Mouse (Mus musculus) left cerebral cortex, adult 8-10 months (tissue): ENCODE data around the gene Ifnk. TPM values are rescaled to one million over a fixed set of nuclear protein-coding genes. Genes with fewer than 3 reads are reported as not detected.

ENCODE experiments used
- DNase-seq, 2 experiments: peaks; one replicate each; pipeline ENCODE4 v3.0.0; 2022; ENCODE audit warnings: low spot score in 2 of 2
- total RNA-seq, 4 experiments: library from RNA; stranded (reverse); gene quantifications; 2 replicates each; pipeline ENCODE4 v1.2.4; 2022

The Ifnk gene
- total RNA-seq, result not detected

GRCm38 (mm10) chr4:35151756-35152155 lies at the start of gene Ifnk:
TSS of gene Ifnk (plus strand) at chr4:35152056.
- no peak for DNase-seq

GRCm38 (mm10) chr4:35105115-35105773 lies 46.6 kb upstream of the Ifnk start:
- no peak for DNase-seq

DNA sequence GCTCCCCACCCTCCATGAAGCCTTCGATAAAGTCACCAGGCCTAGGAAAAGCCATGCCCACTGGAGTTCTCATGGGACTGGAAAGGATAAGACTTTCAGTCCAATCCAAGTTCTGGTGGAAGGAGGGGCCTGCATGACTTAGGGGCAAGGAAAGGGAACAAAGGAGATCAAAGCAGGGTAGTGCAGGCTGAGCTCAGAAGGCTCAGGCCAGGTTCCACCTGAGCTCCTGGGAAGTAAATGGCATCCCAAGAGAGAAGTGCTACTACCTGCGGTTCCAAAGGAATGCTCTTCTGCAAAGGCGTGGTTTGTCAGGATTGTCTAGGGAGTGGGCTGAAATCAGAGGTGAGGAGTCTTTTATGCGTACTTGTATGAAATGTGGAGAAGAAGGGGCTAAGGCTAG lies 39.4 kb upstream of the Ifnk start:
- no peak for DNase-seq

DNA sequence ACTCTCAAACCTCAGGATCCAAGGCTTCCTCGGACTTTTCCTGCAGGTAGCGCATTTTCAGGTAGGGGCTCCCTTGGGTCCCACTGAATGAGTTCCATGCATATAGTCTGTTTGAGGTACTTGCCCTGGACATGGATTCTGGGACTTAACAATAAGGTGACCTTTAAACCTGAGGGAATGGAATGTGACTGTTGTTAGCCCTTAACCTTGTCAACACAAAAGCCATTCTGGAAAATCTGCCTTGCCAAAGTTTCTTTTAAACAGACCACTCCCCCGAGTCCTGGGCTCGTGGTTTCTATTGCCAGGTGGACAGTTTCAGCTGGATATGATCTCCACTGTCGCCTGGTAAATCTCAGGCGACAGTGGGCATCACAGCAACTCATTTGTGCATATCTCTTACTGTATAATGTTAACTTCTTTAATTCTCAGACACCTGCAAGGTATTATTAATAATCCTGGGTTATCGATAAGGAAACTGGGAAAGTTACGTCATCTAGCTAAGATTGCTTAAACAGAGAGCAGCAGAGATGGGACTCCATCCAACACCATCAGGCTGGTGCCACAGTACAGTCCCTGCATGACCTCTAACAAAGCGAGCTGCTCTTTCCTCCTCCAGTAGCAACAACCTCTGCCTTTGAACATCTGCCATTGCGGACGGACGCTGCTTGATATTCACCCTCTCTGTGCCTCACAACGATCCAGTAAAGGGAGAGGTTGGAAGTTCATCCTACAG lies 38.2 kb upstream of the Ifnk start:
- DNase-seq, result no peak

DNA sequence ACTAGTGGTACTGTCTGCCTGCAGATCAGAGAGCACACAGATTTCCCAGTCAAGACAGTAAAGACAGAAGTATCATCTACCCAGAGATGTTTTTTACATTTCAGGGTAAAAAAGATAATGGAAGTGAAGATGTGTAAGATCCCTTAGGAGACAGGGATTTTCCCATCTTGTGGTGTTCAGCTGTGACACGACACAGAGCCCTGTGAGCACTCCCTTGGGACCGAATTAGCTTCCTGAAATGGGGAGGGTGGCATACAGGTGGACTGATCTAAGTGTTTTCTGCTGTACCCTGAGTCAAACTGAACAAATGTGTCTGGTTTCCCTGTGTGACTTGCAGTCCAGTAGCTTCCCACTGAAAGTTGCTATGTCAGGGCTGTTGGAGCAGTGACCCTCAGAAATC lies 36.9 kb upstream of the Ifnk start:
- DNase-seq, result no peak

DNA sequence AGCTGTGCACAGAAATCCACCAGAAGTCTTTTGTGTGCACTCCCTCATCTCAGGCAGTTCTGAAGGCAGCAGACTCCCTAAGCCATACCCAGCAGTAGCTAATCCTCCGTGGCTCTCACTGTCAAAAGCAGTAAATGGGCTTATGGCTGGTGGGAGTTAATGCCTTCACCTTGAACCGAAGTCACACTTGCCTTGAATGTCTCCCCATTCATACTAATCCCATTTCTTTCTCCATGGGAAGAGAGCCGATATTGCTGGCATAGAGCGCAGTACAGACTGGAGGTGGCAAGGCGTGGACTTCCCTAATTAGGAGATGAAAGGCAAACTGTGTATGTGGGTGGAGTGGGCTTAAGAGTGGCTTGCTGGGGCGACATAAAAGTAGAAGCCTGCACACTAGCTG lies 35.9 kb upstream of the Ifnk start:
- DNase-seq, result no peak

- no peak for DNase-seq
These were observed 34.7 kb upstream of the Ifnk start for GRCm38 (mm10) chr4:35117144-35117543.

GRCm38 (mm10) chr4:35118851-35119250 lies 33.0 kb upstream of the Ifnk start:
- DNase-seq, result no peak

- no peak for DNase-seq
These were observed 31.7 kb upstream of the Ifnk start for GRCm38 (mm10) chr4:35120159-35120558.

- no peak for DNase-seq
These were observed 31.3 kb upstream of the Ifnk start for GRCm38 (mm10) chr4:35120575-35120974.

DNA sequence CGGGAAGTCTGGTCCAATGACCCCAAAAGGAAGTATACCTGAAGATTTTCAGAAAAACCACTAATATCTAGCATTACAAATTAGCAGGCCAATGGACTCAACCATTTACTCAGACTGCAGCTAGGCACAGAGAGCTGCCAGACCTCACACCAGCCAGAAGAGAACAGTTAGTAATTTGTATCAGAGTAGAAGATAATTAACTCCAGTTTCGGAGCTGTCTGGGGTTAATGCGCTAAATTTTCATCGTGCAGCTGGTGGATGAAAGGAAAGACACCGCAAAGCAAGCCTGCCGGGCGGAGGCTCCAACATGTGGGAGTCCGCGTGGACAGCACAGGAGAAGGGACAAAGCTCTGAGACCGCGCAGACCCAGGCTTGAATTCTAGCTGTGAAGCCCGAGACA lies 30.8 kb upstream of the Ifnk start:
- no peak for DNase-seq

DNA sequence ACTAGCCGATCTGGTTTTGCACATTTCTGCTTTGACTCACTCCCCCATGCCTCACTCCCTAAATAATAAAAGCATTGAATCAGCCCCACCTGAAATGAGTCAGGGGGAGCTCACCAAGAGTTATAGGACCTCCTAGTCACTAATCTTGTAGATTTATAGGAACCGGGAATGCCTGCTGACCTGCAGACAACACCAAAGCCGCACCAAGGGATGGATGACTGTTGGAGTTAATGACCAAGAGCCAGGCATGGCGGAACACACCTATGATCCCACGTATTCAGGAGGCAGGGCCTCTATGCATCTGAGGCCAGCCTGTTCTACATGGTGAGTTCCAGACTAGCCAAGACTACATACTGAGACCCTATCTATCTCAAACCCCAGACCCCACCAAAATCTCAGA lies 28.8 kb upstream of the Ifnk start:
- DNase-seq, result no peak

- no peak for DNase-seq
These were observed 27.8 kb upstream of the Ifnk start for GRCm38 (mm10) chr4:35124027-35124426.

- DNase-seq, result no peak
These were observed 26.5 kb upstream of the Ifnk start for GRCm38 (mm10) chr4:35125299-35125777.

- no peak for DNase-seq
These were observed 25.1 kb upstream of the Ifnk start for GRCm38 (mm10) chr4:35126776-35127175.

GRCm38 (mm10) chr4:35127759-35128158 lies 24.1 kb upstream of the Ifnk start:
- DNase-seq, result no peak

DNA sequence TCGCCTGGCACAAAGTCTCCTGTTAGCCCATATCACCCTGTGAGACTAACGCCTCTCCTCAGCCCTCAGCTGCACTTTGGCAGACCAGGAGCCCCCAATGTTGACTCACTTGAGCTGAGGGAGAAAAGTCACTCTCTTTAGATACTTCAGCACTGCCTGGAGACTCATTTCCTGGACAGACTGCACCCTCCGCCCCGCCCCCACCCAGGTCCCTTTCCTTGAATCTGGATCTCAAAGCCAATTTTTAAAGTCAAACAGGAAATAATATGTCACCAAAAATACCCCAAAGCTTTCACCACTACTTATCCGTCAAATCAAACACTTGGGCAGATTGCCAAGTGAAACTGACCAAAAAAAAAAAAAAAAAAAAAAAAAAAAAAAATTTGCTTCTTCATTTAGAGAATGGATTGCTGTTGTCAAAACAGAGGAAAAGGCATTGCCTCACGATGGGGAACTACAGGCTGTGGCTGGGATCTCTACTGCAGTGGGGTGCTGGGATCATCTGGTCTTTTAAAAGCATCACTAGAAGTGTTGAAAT lies 21.4 kb upstream of the Ifnk start:
- DNase-seq, result no peak

- no peak for DNase-seq
These were observed 20.3 kb upstream of the Ifnk start for GRCm38 (mm10) chr4:35131592-35131991.

DNA sequence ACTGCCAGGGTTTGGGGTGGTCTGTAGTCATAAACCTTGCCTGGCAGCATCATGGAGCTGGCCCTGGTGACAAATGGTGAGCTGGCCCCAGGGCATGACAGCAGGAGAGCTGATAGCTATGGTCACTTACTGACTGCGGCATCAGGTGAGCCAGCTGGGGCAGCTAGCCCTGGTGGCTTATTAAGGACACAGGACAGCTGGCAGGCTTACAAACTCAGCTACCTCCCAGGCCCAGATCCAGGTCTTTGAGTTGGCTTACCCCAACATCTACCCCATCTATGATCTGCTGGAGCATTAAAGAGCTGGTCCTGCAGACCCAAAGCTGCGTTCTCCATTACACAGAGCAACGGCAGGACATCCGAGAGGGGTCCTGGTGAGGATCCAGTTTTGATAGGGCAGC lies 18.4 kb upstream of the Ifnk start:
- DNase-seq, result no peak

DNA sequence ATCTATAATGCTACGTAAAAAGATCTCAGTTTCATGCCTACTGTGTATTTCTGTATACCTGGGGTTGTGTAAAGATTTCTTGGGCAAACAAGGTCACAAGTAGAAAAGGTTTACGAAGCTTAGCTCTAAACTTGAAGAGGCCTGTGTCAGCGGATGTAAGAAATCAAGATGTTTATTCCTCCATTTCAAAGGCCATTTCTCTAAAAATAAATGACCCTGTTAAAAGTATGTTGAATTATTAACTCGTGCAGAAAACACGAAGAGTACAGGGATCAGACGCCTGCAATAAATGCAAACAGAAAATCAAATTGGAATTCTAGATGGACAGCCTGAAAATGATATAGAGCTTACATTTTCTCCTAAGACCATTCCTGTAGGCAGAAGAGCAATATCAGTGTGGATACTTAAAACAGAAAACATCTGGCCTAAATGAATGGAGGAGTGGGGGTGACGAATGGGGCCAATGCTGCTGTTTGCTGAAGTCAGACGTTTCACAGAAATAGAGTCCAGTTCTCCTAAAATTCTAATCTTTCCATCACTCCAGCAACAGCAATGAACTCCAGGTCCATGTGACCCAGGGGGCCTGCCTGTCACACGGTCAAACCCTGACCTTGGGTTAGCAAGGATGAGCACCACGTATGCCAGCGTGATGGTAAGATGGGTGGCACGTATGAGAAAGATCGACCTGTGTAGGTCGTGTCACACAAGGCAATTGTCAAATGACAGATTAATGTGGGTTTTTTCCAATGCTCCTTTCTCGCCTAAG lies 16.8 kb upstream of the Ifnk start:
- no peak for DNase-seq

- DNase-seq, result no peak
These were observed 16.1 kb upstream of the Ifnk start for GRCm38 (mm10) chr4:35135806-35136205.

- DNase-seq, result no peak
These were observed 14.9 kb upstream of the Ifnk start for GRCm38 (mm10) chr4:35136996-35137395.
